Mouse (Mus musculus): ENCODE data around the gene Zfp617. TPM values are rescaled to one million over a fixed set of nuclear protein-coding genes. Genes with fewer than 3 reads are reported as not detected.

Gene Zfp617
- polyA plus RNA-seq, 1 experiment from 2014 or later = 27.8 TPM

Other genes with a start within 250 kb of the Zfp617 start
- gene Unc13a, start 236.9 kb upstream of the Zfp617 start, polyA plus RNA-seq (2014; fragmentation: Nextera tagmentation; extraction: Ambion mirVana) = 0.38 and 0.89 TPM in 2 replicates
- gene Jak3, start 232.3 kb upstream of the Zfp617 start, polyA plus RNA-seq (2014; fragmentation: Nextera tagmentation; extraction: Ambion mirVana) = 5.9 and 6.3 TPM in 2 replicates
- gene Insl3, start 219.4 kb upstream of the Zfp617 start, polyA plus RNA-seq (2014; fragmentation: Nextera tagmentation; extraction: Ambion mirVana) = 2.4 and 2.7 TPM in 2 replicates
- 3.0 and 3.1 TPM in 2 replicates for gene B3gnt3, start 206.8 kb upstream of the Zfp617 start, polyA plus RNA-seq (2014; fragmentation: Nextera tagmentation; extraction: Ambion mirVana)
- gene Fcho1, start 182.9 kb upstream of the Zfp617 start, polyA plus RNA-seq (2014; fragmentation: Nextera tagmentation; extraction: Ambion mirVana) = 0.61 and 1.4 TPM in 2 replicates
- 4.9 and 5.8 TPM in 2 replicates for gene Zfp709, start 26.6 kb upstream of the Zfp617 start, polyA plus RNA-seq (2014; fragmentation: Nextera tagmentation; extraction: Ambion mirVana)
- gene Zfp882, start within 50 bp of the Zfp617 start, polyA plus RNA-seq (2014; fragmentation: Nextera tagmentation; extraction: Ambion mirVana) = 3.5 and 3.8 TPM in 2 replicates
- 13.6 and 15.0 TPM in 2 replicates for gene Zfp961, start 42.4 kb downstream of the Zfp617 start, polyA plus RNA-seq (2014; fragmentation: Nextera tagmentation; extraction: Ambion mirVana)
- gene Cyp4f18, start 101.0 kb downstream of the Zfp617 start, polyA plus RNA-seq (2014; fragmentation: Nextera tagmentation; extraction: Ambion mirVana) = 0.73 and 1.7 TPM in 2 replicates
- not detected in 2 replicates for gene Olfr372, start 132.6 kb downstream of the Zfp617 start, polyA plus RNA-seq (2014; fragmentation: Nextera tagmentation; extraction: Ambion mirVana)
- not detected in 2 replicates for gene Olfr373, start 174.5 kb downstream of the Zfp617 start, polyA plus RNA-seq (2014; fragmentation: Nextera tagmentation; extraction: Ambion mirVana)
- not detected in 2 replicates for gene Olfr374, start 198.4 kb downstream of the Zfp617 start, polyA plus RNA-seq (2014; fragmentation: Nextera tagmentation; extraction: Ambion mirVana)
- 305 and 318 TPM in 2 replicates for gene Tpm4, start 226.3 kb downstream of the Zfp617 start, polyA plus RNA-seq (2014; fragmentation: Nextera tagmentation; extraction: Ambion mirVana)